Mouse (Mus musculus) gastrocnemius, postnatal 4 days (tissue): Measurements from ENCODE around the gene Gm20708. TPM values are rescaled to one million over a fixed set of nuclear protein-coding genes. Genes with fewer than 3 reads are reported as not detected.

ENCODE experiments used
- DNase-seq, 2 experiments: peaks; one replicate each; pipeline ENCODE4 v3.0.0; 2021 to 2022; ENCODE audit warnings: low spot score in 2 of 2, mixed read lengths in 2 of 2
- total RNA-seq, 2 experiments: library from RNA; stranded (reverse); gene quantifications; 2 replicates each; pipeline ENCODE4 v1.2.3; 2021

Gene Gm20708
- total RNA-seq, 2 experiments from 2014 or later, result 3.3 to 3.6 TPM

DNA sequence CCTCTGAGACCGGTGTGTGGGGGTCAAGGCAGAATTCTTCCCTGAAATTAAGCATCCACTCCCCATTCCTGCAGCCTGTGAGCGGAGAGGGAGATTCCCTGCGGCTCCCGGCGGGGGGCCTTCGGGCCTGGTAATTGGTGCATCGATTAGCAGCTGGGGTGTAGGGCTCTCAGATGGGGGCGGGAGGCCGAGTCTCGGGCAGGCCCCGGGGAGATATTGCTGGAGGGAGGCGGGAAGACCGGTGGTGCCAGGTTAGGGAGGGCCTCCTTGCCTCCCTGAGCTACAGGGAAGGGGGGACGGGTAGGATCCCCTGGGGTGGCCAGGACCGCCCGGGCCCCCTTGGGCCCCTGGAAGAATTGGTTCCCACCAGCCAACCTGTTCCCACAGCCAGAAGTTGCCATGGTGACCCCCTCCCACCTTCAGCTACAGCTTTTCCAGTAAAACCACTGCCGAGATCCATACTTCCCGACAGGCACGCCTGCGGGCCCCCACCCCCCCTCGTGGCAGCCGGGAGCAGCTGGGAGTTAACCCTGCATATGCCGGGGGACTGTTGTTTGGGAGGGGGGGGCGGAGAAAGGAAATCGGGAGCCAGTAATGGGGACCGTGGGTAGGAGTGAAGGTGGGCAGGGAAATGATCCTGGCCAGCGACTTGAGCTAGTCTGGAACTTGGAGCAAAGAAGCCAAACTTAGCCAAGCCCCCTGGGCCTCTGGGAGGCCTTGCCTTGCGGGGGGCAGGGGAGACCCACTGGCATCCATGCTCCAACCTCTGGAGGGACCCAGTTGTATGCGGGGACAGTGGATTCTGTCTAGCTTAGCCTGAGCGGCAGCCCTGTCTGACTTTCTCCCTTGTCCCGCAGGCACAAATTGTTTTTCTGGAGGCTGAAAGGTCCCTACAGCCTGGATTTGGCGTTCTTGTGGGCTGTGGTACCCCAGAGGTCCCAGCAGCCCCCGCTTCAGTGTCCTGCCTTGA, 79.7 kb downstream of the Gm20708 start:
- peak; percentile 58 to 75 for DNase-seq

Other genes with a start within 250 kb of the Gm20708 start
- gene Tnrc6c, start 155.4 kb upstream of the Gm20708 start, total RNA-seq, result 10 to 100 TPM; 33.0 to 34.2 TPM
- 1 to 10 TPM; 1.8 to 2.0 TPM for gene Tmc8, start 27.6 kb upstream of the Gm20708 start, total RNA-seq
- 10 to 100 TPM; 17.9 to 25.2 TPM for gene Tmc6, start 27.5 kb upstream of the Gm20708 start, total RNA-seq
- not detected for gene 6030468B19Rik, start 12.0 kb upstream of the Gm20708 start, total RNA-seq
- gene Syngr2, start within 50 bp of the Gm20708 start, total RNA-seq, result 10 to 100 TPM; 87.9 to 88.6 TPM
- 1 to 10 TPM; 6.1 to 9.6 TPM for gene Afmid, start 16.3 kb downstream of the Gm20708 start, total RNA-seq
- gene Tk1, start 16.4 kb downstream of the Gm20708 start, total RNA-seq, result 10 to 100 TPM; 38.4 to 43.9 TPM
- gene Birc5, start 39.6 kb downstream of the Gm20708 start, total RNA-seq, result 10 to 100 TPM; 23.2 to 25.2 TPM
- not detected for gene Tmem235, start 51.1 kb downstream of the Gm20708 start, total RNA-seq
- gene Tha1, start 63.8 kb downstream of the Gm20708 start, total RNA-seq, result 1 to 10 TPM; 4.5 to 5.2 TPM
- gene Socs3, start 160.4 kb downstream of the Gm20708 start, total RNA-seq, result 10 to 100 TPM; 14.0 to 14.8 TPM
- 10 to 100 TPM; 21.6 to 24.6 TPM for gene Pgs1, start 176.6 kb downstream of the Gm20708 start, total RNA-seq